Mouse (Mus musculus) ovary, postnatal 36 days (tissue): ENCODE measurements around the gene Atg7.

Experiments
- DNase-seq: peaks from one replicate; pipeline ENCODE4 v3.0.0; 2022; ENCODE audit warnings: low spot score, mixed read lengths

The Atg7 gene

GRCm38 (mm10) chr6:114684407-114684806, 41.5 kb downstream of the Atg7 start:
- DNase-seq: no peak

- DNase-seq: no peak
Measured at GRCm38 (mm10) chr6:114685412-114685811, 42.5 kb downstream of the Atg7 start.

GRCm38 (mm10) chr6:114687035-114687434, 44.1 kb downstream of the Atg7 start:
- no peak for DNase-seq

DNA sequence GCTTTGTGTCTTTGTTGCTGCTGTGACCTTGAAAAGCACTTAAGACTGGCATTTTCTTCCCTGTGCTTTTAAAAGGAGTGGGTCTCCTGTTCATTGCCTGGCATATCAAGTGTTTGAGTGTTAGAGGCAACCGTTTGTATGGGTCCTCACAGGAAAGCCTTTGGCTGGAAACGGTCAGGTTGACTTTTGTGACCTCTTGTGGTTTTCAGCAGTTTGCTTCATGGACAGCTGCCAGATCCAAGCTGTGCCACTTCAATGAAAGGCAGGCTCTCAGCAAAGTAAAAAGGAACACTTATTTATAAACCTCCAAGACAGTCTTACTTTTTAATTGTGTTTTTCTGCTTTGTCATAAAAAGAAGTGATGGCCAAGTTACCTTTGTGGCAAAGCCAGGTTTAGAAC, 47.8 kb downstream of the Atg7 start:
- peak; percentile 19 for DNase-seq

DNA sequence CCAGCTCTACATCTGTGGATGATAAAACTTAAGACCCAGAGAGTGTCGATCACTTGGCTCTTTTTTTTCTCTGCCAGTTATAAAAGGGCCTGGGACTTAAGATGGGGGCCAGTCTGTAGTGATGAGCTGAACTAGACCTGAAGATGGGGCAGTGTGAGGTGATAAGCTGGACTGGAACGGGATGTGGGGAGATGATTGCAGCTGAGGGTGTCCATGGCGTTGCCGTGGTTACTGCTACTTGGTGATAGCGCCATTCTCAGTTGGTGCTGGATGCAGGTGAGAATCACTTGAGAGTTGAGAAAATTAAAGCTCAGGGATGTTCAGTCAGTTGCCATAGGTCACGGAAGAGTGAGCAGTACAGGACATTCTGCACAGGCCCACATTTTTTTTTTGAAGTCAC, 48.6 kb downstream of the Atg7 start:
- DNase-seq: no peak

DNA sequence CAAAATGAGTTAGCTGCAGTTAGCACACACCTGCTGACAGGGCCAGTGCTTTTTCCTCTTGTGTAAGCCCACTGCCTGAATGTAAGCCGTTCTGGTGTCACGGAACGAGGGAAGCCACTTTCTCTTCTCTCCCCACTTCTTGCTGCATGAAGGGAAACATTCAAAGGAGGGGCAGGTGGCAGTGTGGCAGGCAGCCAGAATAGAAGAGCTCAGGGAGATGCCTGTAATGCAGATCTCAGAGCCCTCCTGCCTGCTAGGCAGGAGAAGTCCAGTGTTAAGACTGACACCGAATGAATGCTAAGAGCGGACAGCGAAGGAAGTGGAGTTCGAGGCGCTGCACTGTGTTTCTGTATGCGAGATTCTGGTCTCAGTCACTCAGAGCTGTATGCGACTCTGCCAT, 49.8 kb downstream of the Atg7 start:
- DNase-seq: no peak

- DNase-seq: peak; percentile 64
Measured at GRCm38 (mm10) chr6:114697646-114698490, 55.0 kb downstream of the Atg7 start.

DNA sequence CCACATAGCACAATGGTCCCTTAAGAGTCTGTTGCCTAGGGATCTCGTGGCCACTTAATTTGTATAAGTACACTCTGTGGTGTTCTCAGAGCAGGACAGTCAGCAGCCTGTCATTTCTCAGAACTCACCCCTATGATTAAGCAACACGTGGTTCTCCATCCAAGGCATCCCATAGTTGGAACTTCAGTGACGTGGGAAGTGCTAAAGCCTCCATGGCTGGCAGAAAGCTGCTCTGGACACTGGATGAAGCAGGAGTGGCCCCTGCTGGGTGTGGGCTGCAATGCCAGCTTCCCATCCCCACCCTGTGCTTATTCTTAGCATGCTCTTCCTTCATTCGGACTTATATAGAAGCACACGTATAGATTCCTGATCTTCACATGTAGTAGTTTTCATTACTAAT, 55.7 kb downstream of the Atg7 start:
- no peak for DNase-seq

DNA sequence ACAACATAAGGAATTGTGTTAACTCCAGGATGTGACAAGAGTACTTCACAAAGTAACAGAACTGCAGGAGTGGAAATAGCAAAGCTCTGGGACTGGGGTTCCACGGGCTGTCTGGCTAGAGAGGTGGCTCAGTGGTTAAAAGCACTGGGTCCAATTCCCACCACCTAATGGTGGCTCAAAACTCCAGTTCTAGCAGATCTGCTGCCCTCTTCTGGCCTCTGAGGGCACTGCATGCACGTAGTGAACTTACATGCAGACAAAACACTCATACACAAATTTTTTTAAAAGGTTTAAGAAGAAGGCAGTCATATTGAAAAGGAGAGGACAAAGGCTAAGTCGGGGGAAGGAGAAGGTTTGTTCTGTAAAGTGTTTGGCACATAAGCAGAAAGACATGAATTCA, 57.8 kb downstream of the Atg7 start:
- no peak for DNase-seq

GRCm38 (mm10) chr6:114707032-114707431, 64.1 kb downstream of the Atg7 start:
- no peak for DNase-seq

DNA sequence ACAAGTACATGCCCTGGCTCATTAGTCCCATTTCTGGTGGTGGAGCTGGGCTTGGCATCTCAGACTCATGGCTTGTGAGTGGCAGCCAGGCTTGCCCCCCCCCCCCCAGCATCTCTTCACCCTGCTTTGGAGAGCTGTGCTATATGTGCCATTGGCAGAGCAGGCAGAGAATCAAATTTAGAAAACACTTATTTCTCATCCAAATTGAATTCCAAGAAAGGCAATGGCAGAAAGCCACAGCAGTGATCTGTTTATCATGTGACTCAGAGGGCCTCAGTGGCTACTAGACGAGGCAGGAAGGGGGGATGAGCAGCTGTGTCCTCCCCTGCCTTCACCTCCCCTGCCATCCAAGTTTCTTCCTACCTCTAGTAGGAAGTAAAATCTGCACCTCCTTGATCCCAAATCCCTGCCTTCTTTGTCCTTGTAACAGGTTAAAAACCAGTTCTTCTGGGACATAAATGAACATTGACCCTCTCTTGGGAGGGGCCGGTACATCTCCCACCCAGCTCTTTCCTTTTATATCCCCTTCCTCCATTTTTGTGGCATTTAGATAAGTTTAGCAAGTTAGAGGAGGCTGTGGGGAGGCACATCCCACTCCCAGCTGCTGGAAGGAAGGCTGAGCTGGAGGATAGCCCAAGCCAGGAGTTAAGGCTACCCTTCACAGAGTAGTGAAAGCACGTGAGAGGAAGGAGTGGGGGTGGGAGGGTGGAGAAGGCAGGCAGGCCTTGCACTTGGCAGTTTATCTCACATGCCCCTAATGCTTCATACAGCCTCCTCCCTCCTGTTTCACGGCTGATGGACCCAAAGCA, 69.5 kb downstream of the Atg7 start:
- DNase-seq: no peak

DNA sequence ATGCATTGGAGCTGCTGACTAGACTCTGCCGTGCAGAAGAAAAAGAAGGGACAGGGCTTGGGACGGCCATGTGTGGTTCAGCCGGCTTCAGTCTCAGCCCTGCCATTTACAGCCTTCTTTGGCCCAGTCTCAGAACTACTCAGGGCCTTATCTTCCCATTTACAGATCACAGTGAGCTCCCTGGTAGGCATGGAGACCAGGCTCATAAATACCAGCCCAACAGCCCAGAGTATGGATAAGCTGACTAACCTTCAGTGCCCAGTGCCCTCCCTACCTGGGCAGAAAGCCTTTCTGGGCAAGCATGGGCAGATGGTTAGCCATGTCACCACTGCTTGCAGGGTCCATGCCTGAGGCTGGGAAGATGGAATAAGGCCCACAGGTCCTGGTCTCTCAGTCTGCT, 70.6 kb downstream of the Atg7 start:
- DNase-seq: no peak

DNA sequence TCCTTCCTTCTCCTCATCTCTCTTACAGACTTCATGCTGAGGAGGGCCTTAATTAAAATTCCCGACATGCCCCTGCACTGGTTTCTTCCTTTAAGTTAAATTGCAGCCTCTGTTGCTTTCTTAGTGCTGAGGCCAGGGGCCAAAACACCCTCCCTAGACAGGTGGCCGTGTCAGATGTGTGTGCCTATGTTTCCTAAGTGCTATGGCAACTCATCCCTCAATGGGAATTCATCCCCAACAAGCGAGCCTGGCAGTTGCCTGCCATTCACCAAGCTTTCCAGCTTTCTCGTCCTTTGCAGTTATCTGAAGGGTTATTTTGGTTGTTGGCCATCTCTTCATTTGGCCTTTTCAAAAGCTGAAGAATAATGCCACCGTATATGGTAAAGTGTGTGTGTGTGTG, 71.8 kb downstream of the Atg7 start:
- DNase-seq: no peak

DNA sequence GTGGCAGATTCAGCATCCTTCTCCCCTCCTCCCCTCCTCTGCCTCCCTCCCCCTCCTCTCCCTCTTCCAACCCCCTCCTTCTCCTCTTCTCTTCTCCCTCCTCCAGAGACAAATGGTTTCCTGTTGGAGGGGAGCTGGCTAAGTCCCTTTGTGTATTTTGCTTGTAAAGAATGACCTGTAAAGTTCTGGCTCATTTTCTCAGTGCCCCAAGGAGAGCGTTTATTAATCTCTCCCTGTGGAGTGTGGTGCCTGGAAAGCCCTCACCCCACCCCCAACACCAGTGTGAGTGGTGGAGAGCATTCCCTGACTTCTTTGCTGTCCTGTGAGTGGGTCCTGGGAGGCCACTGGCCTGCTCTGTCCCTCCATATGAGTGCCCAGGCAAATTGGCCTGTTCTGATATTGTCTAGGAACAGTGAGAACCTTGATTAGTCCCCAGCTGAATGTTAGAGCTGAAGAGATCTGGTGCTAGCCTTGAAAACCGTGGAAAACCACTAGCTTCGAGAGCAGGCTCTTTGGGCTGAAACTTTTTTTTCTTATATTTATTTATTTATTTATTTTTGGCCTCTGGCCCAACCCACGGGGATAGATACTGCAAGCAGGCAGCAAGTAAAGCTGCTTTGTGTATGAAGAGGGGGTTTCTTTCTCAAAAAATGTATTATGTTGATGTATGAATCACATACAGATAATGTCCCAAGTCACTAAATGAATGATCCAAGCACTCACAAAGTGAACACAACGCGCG, 72.6 kb downstream of the Atg7 start:
- DNase-seq: no peak

DNA sequence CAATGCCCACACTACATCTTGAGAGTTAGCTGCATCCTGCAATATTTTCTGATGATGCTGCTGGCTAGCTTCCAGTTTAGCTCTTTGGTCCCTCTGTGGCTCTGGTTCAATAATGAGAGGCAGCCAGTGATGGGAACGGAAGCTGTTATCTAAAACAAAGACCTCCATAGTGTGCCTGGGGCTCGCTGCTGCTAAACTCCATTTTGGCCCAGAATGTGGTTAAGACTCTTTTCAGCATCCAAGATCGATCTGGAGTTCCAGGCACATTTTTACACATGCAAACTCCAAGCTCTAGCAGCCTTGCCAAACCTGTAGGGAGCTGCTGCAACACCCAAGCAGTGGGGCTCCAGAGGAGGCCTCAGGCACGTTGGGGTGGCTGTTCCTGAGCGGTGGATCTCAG, 76.2 kb downstream of the Atg7 start:
- no peak for DNase-seq

DNA sequence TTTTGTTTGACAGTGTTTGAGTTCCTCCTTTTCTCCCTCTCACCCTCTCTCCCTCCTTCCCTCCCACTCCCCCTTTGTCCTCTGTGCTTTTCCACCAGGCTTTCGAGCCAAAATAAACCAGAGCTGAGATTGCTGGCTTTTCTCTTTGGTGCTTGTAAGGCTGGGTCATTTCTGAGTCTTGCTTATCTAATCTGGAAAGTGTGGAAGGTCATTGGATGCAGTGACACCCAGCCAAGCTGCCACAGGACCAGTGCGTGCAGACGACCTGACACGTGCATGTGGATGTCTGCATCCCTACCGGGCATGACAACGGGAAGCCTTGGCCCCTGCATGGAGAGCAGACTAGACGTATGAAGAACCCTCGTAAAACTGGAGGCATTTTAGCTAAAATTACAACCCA, 76.8 kb downstream of the Atg7 start:
- no peak for DNase-seq

- DNase-seq: no peak
Measured at GRCm38 (mm10) chr6:114722046-114722445, 79.1 kb downstream of the Atg7 start.

- DNase-seq: peak; percentile 24
Measured at GRCm38 (mm10) chr6:114723925-114724324, 81.0 kb downstream of the Atg7 start.

GRCm38 (mm10) chr6:114724351-114724750, 81.5 kb downstream of the Atg7 start:
- DNase-seq: no peak

- no peak for DNase-seq
Measured at GRCm38 (mm10) chr6:114725147-114725575, 82.3 kb downstream of the Atg7 start.

GRCm38 (mm10) chr6:114726681-114727080, 83.8 kb downstream of the Atg7 start:
- DNase-seq: no peak

GRCm38 (mm10) chr6:114733156-114733555, 90.3 kb downstream of the Atg7 start:
- DNase-seq: no peak

DNA sequence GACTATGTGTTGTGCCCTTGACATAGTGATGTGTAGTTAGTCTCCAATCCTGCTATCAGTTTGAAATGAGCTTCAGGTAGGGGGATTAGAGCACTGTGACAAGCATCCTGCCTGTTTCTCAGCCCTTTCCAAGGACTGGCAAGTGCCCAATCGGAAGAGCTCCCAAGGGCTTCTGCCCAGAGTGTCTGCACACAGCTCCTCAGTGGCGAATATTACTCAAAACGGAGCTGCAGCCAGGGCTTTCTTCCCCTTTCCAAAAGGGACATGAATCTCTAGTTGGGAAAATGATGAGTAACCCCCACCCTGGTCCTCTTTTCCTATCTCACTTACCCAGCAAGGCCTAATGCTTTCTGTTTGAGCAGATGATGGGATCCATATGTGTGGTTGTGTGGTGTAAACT, 90.8 kb downstream of the Atg7 start:
- DNase-seq: no peak
